20 mouse cellular contexts compared by ENCODE assay signal in the genomic region with DNA sequence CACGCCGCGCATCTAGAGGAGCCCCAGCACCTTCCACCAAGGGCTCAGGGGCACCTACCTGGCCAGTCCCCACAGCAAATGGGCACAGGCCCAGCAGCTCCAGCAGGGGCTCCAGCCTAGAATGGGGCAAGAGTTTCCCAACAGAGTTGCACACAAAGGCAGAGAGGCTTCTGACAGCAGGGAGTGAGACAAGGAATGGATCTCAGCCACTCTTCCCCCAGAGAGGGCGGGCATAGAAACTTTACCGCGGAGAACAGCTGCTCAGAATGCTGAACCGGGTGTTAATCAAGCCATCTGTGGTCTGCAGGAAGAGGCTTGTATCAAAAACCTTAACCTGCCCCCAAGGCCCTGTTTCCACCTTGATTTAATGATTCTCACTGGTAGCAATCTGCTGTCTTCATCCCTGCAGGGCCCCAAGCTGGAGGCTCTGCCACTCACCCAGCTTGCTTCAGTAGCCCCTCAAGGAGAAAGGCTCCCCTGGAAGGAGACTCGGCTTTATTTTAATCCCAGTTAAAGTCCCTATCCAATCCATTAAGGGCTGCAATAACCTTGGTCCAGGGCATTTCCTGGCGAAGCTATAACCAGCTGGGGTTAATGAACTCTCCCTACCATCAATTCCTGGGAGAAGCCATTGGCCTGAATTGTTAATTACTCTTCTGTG. TPM values are rescaled to one million over a fixed set of nuclear protein-coding genes. Genes with fewer than 3 reads are reported as not detected.
DNase-seq lines count a peak whose midpoint lies in the region; ATAC-seq and TF ChIP-seq lines count a peak whose summit lies in the region.
"Had no signal": no experiment of that assay in that cellular context is flagged by ENCODE, and none has a peak within 500 bp of the region (broad histone marks: within the 10 kb centered on the region; RNA-seq: fewer than 3 reads in every experiment).

No protein-coding gene starts in this region.

- no peaks in the 10 kb centered on the region for H3K27me3 ChIP-seq in forebrain, postnatal 0 days (ENCODE audit: insufficient read depth, low read length)
- H3K27me3 ChIP-seq in midbrain, embryonic 15.5 days (replicated peaks), result no peaks in the 10 kb centered on the region
- H3K27me3 ChIP-seq: liver, embryonic 13.5 days had no signal

- H3K4me1 ChIP-seq in forebrain, postnatal 0 days (ENCODE audit: insufficient read depth), result no peaks in the 10 kb centered on the region
- H3K4me1 ChIP-seq in midbrain, embryonic 15.5 days, result peaks cover 6% of the 10 kb centered on the region
- H3K4me1 ChIP-seq: liver, embryonic 13.5 days had no signal

- ATAC-seq in forebrain, postnatal 0 days, result peak; percentile 23; the same call in 1 of the 2 replicates
- peak; percentile 27; the same call in 1 of the 2 replicates for ATAC-seq in midbrain, embryonic 15.5 days (replicated peaks)
- ATAC-seq: intestine, embryonic 16.5 days had no signal

- no peak overlapping the region for H3K4me3 ChIP-seq in forebrain, postnatal 0 days (ENCODE audit: low read depth, low read length)
- no peak overlapping the region for H3K4me3 ChIP-seq in midbrain, embryonic 15.5 days
- H3K4me3 ChIP-seq: liver, embryonic 13.5 days had no signal

- no peak overlapping the region for H3K27ac ChIP-seq in forebrain, postnatal 0 days (ENCODE audit: low read depth, low read length)
- H3K27ac ChIP-seq in midbrain, embryonic 15.5 days, result no peak overlapping the region
- H3K27ac ChIP-seq: kidney, postnatal 0 days; liver, embryonic 13.5 days had no signal

- 35% methylated on average over 9 of the region's 9 CpGs for WGBS in forebrain, postnatal 0 days
- 31% methylated on average over 9 of the region's 9 CpGs for WGBS in midbrain, embryonic 15.5 days

- peak; percentile 5 for DNase-seq in left cerebral cortex, postnatal 4 days
- DNase-seq in left cerebral cortex, postnatal 14 days (ENCODE audit: low spot score in 2 of 2), result no peak
- DNase-seq in brain, adult 2 months (ENCODE audit: low read depth, low spot score), result peak; percentile 54
- DNase-seq in forebrain, postnatal 0 days, result no peak
- no peak for DNase-seq in adrenal gland, postnatal 14 days
- DNase-seq in lung, postnatal 25 days (ENCODE audit: low spot score), result no peak
- DNase-seq in right cerebral cortex, postnatal 36 days (ENCODE audit: low spot score in 2 of 2), result no peak
- DNase-seq: adrenal gland, postnatal 10 days; heart, postnatal 14 days; layer of hippocampus, adult 9-11 months; liver, embryonic 13.5 days; lung, postnatal 14 days; spleen, adult 18-20 months had no signal

- TF ChIP-seq CTCF in forebrain, postnatal 0 days (IDR thresholded peaks at IDR 0.05; ENCODE audit: low read depth), result no peak

- intact Hi-C loops in left cerebral cortex, postnatal 4 days (cut with DNase I), result no loop called here
- intact Hi-C loops in left cerebral cortex, postnatal 14 days (cut with DNase I), result no loop called here

- no peak overlapping the region for H3K4me2 ChIP-seq in forebrain, postnatal 0 days (ENCODE audit: low read depth)
- H3K4me2 ChIP-seq in midbrain, embryonic 15.5 days, result no peak overlapping the region
- H3K4me2 ChIP-seq: liver, embryonic 13.5 days had no signal

- no peaks in the 10 kb centered on the region for H3K9me3 ChIP-seq in forebrain, postnatal 0 days (ENCODE audit: low read length)
- no peaks in the 10 kb centered on the region for H3K9me3 ChIP-seq in midbrain, embryonic 15.5 days
- H3K9me3 ChIP-seq: G1E; liver, embryonic 13.5 days had no signal

- no peak overlapping the region for H3K9ac ChIP-seq in forebrain, postnatal 0 days
- no peak overlapping the region for H3K9ac ChIP-seq in midbrain, embryonic 15.5 days
- H3K9ac ChIP-seq: liver, embryonic 13.5 days had no signal

- H3K36me3 ChIP-seq in forebrain, postnatal 0 days (ENCODE audit: insufficient read depth), result no peaks in the 10 kb centered on the region
- H3K36me3 ChIP-seq in midbrain, embryonic 15.5 days (replicated peaks), result no peaks in the 10 kb centered on the region
- H3K36me3 ChIP-seq: G1E; liver, embryonic 13.5 days had no signal

RNA-seq across cellular contexts. Expression of gene Tmco5, which starts 1.4 kb away (rescaled TPM):
- under 1 TPM; 0.34 to 0.72 TPM for total RNA-seq in left cerebral cortex, postnatal 4 days (2021)
- 1 to 10 TPM; 3.0 to 4.4 TPM for total RNA-seq in left cerebral cortex, postnatal 14 days (2021)
- not detected in 2 replicates for total RNA-seq in forebrain, postnatal 0 days (2014; rRNA removed)
- polyA plus RNA-seq in forebrain, postnatal 0 days (2015; fragmentation: Nextera tagmentation; extraction: Ambion mirVana), result 0.20 and 0.21 TPM in 2 replicates
- not detected in 2 replicates for polyA plus RNA-seq in midbrain, embryonic 15.5 days (2015; fragmentation: Nextera tagmentation; extraction: Ambion mirVana)
- not detected in 2 replicates for total RNA-seq in adrenal gland, postnatal 14 days (2021)
- total RNA-seq: adrenal gland, postnatal 10 days; G1E; gastrocnemius, adult 18-20 months; heart, postnatal 14 days had no signal
- polyA plus RNA-seq: C2C12; G1E; intestine, embryonic 16.5 days; kidney, postnatal 0 days; liver, embryonic 13.5 days; stomach, embryonic 16.5 days had no signal

Comparison
In these comparisons a context has a peak if more than half of its experiments do, and no peak if none do; other contexts are left out.
1. DNase-seq: peak in left cerebral cortex, postnatal 4 days (single experiment) and brain, adult 2 months (single experiment); none in left cerebral cortex, postnatal 14 days (0 of 2), forebrain, postnatal 0 days (single experiment), adrenal gland, postnatal 14 days (single experiment), lung, postnatal 25 days (single experiment) and right cerebral cortex, postnatal 36 days (0 of 2).